ENCODE assay signal across 17 mouse cellular contexts in genomic region chr11:61274421-61274820, GRCm38 (mm10).
"Had no signal": no experiment of that assay in that cellular context is flagged by ENCODE, and none has a peak within 500 bp of the region (broad histone marks: within the 10 kb centered on the region; RNA-seq: fewer than 3 reads in every experiment).

No protein-coding gene starts in this region.

- H3K27ac ChIP-seq: neural tube, embryonic 12.5 days; neural tube, embryonic 13.5 days; neural tube, embryonic 15.5 days; stomach, embryonic 15.5 days; stomach, postnatal 0 days had no signal

- H3K36me3 ChIP-seq: neural tube, embryonic 12.5 days; neural tube, embryonic 13.5 days; neural tube, embryonic 15.5 days; stomach, embryonic 15.5 days had no signal

- H3K9me3 ChIP-seq: neural tube, embryonic 12.5 days; neural tube, embryonic 13.5 days; neural tube, embryonic 15.5 days; stomach, embryonic 15.5 days had no signal

- H3K4me1 ChIP-seq: neural tube, embryonic 12.5 days; neural tube, embryonic 13.5 days; neural tube, embryonic 15.5 days had no signal

- H3K4me2 ChIP-seq: neural tube, embryonic 12.5 days; neural tube, embryonic 13.5 days; neural tube, embryonic 15.5 days; stomach, embryonic 15.5 days had no signal

- H3K27me3 ChIP-seq: neural tube, embryonic 12.5 days; neural tube, embryonic 13.5 days; neural tube, embryonic 15.5 days; stomach, embryonic 15.5 days had no signal

- H3K9ac ChIP-seq: neural tube, embryonic 12.5 days; neural tube, embryonic 13.5 days; neural tube, embryonic 15.5 days; stomach, embryonic 15.5 days had no signal

- DNase-seq: retina, postnatal 1 day; right cerebral cortex, adult 18-20 months; right cerebral cortex, postnatal 14 days; right cerebral cortex, postnatal 25 days; right cerebral cortex, postnatal 4 days; spleen, adult 18-20 months; thymus, adult 18-20 months; thymus, adult 2 months; thymus, postnatal 14 days; thymus, postnatal 25 days; thymus, postnatal 36 days; thymus, postnatal 4 days had no signal

- H3K4me3 ChIP-seq: neural tube, embryonic 12.5 days; neural tube, embryonic 13.5 days; neural tube, embryonic 15.5 days; stomach, embryonic 15.5 days had no signal
